Mouse (Mus musculus) kidney, embryonic 16.5 days (tissue): Measurements from ENCODE around the gene Tango6. TPM values are rescaled to one million over a fixed set of nuclear protein-coding genes. Genes with fewer than 3 reads are reported as not detected.
A peak's percentile ranks its signal among the peaks of the same experiment; 100 is the strongest.

ENCODE experiments used
- ATAC-seq: fragments of 200-750 bp; cut with Nextera tagmentation; 2 replicates; pipeline ENCODE4 v1.8.0; 2017; ENCODE audit warnings: moderate TSS enrichment; ENCODE audit not compliant: low FRiP score, low TSS enrichment
- H3K27ac ChIP-seq: fragments of 300-500 bp; sonication (generic); 2 replicates; pipeline ENCODE4 v1.5.1; 2014; ENCODE audit warnings: low read length
- H3K27me3 ChIP-seq: fragments of 300-500 bp; sonication (generic); 2 replicates; pipeline ENCODE4 v1.6.1; 2014; ENCODE audit warnings: low read length, control low read depth, mixed read lengths; ENCODE audit not compliant: insufficient read depth
- H3K36me3 ChIP-seq: fragments of 300-500 bp; sonication (generic); 2 replicates; pipeline ENCODE4 v1.6.1; 2014; ENCODE audit warnings: low read length, control low read depth, mixed read lengths; ENCODE audit not compliant: insufficient read depth
- H3K4me1 ChIP-seq: fragments of 300-500 bp; sonication (generic); 2 replicates; pipeline ENCODE4 v1.6.1; 2014; ENCODE audit warnings: low read length, control low read depth, mixed read lengths; ENCODE audit not compliant: insufficient read depth
- H3K4me2 ChIP-seq: fragments of 300-500 bp; sonication (generic); replicated peaks from 2 replicates; pipeline ENCODE4 v1.6.1; 2014; ENCODE audit warnings: low read depth, low read length
- H3K4me3 ChIP-seq: fragments of 300-500 bp; sonication (generic); 2 replicates; pipeline ENCODE4 v1.5.1; 2014; ENCODE audit warnings: mild to moderate bottlenecking, low read length
- H3K9ac ChIP-seq: fragments of 300-500 bp; sonication (generic); replicated peaks from 2 replicates; pipeline ENCODE4 v1.6.1; 2014; ENCODE audit warnings: low read length
- H3K9me3 ChIP-seq: fragments of 300-500 bp; sonication (generic); 2 replicates; pipeline ENCODE4 v1.6.1; 2016; ENCODE audit warnings: low read length, control low read depth
- WGBS: fragments of 180-500 bp; shearing (Covaris S2); extraction: QIAGEN DNeasy Blood & Tissue Kit; methylation state at CpG from one replicate; pipeline ENCODE4 v1.1.7; 2014; 5-methylcytosine and 5-hydroxymethylcytosine counted together
- polyA plus RNA-seq: library from polyadenylated mRNA; unstranded; fragments of >200 nt; fragmentation: Nextera tagmentation; extraction: Ambion mirVana; gene quantifications from 2 replicates; pipeline ENCODE4 v1.2.1, GENCODE M21; 2015

The Tango6 gene
- polyA plus RNA-seq, 1 experiment from 2014 or later: 13.3 TPM

DNA sequence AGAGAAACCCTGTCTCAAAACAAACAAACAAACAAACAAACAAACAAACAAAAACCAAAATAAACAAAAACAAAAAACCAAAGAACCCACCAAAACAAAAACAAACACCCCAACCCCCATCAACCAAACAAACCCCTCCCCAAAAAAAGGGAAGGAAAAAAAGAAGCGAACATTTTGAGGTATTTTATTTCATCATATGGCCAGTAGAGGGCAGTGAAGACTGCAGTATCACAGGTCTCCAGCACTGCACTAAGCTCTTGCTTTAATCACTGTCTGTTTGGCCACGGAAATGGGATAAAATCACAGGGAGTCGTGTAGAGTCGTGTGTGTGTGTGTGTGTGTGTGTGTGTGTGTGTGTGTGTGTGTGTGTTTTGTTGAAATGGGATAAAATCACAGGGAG lies 4.6 kb downstream of the Tango6 start:
- H3K4me3 ChIP-seq: no peak overlapping the region

GRCm38 (mm10) chr8:106697748-106698248 lies 14.9 kb downstream of the Tango6 start:
- no peak overlapping the region for H3K9ac ChIP-seq
- no peaks in the 10 kb centered on the region for H3K27me3 ChIP-seq
- no peak overlapping the region for H3K4me3 ChIP-seq
- no peaks in the 10 kb centered on the region for H3K4me1 ChIP-seq
- no peak overlapping the region for H3K27ac ChIP-seq
- H3K36me3 ChIP-seq: peaks cover 43% of the 10 kb centered on the region
- H3K9me3 ChIP-seq: no peaks in the 10 kb centered on the region
- ATAC-seq: no peak
- 80% methylated on average over 3 of the region's 3 CpGs for WGBS
- H3K4me2 ChIP-seq: no peak overlapping the region

More for the DNA sequence above, 4.6 kb downstream of the Tango6 start:
- Histone ChIP-seq H3K4me2 (no peak overlapping the region), H3K4me1 (peaks cover 13% of the 10 kb centered on the region; the same call in 1 of the 2 replicates), H3K9me3 (no peaks in the 10 kb centered on the region), H3K36me3 (peaks cover 7% of the 10 kb centered on the region), H3K27ac (no peak overlapping the region), H3K9ac (no peak overlapping the region), H3K27me3 (no peaks in the 10 kb centered on the region)
- 2% methylated on average over 4 of the region's 4 CpGs for WGBS
- no peak for ATAC-seq

- no peaks in the 10 kb centered on the region for H3K27me3 ChIP-seq
- H3K4me3 ChIP-seq: no peak overlapping the region
- H3K9me3 ChIP-seq: no peaks in the 10 kb centered on the region
- H3K27ac ChIP-seq: no peak overlapping the region
- H3K4me1 ChIP-seq: peaks cover 3% of the 10 kb centered on the region
- H3K9ac ChIP-seq: no peak overlapping the region
- 80% methylated on average over 5 of the region's 5 CpGs for WGBS
- no peak overlapping the region for H3K4me2 ChIP-seq
- no peak for ATAC-seq
- H3K36me3 ChIP-seq: peaks cover 40% of the 10 kb centered on the region
These were observed 16.7 kb downstream of the Tango6 start for GRCm38 (mm10) chr8:106699588-106699987.

DNA sequence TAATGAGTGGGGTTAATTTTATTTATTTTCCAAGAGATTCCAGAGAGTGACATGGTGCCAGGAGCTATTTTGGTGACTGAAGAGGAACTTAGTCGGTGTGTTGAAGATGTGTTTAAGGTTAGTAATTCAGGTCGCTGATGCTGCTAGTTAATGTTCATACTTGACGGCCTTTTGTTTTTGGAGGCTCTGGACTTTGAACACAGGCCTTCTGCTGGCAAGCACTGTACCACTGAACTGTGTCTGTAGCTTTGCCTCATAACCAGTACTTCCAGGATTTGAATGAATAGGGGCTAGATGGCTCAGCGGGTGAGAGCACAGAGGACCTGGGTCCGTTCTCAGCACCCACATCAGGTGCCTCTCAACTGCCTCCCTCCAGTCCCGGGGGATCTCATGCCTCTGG lies 17.3 kb downstream of the Tango6 start:
- 93% methylated on average over 6 of the region's 6 CpGs for WGBS
- ATAC-seq: no peak
- H3K9me3 ChIP-seq: no peaks in the 10 kb centered on the region
- no peak overlapping the region for H3K9ac ChIP-seq
- H3K4me2 ChIP-seq: no peak overlapping the region
- H3K36me3 ChIP-seq: peaks cover 38% of the 10 kb centered on the region
- peaks cover 6% of the 10 kb centered on the region for H3K4me1 ChIP-seq
- no peak overlapping the region for H3K27ac ChIP-seq
- no peaks in the 10 kb centered on the region for H3K27me3 ChIP-seq
- no peak overlapping the region for H3K4me3 ChIP-seq

DNA sequence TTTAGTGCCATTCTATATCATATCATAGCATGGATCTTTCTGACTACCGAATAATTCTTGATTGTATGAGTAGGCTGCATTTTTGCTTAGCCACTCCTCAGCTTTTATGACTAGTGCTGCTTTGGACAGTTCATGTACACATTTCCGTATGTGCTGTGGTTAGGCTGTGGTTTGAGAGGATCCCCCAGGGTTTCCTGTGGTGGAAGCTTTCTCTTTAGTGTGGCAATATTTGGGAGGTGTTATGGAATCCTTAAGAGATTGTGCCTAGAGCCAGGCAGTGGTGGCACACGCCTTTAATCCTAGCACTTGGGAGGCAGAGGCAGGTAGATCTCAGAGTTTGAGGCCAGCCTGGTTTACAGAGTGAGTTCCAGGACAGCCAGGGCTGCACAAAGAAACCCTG lies 18.5 kb downstream of the Tango6 start:
- Histone ChIP-seq H3K9ac (no peak overlapping the region), H3K9me3 (no peaks in the 10 kb centered on the region), H3K4me2 (no peak overlapping the region), H3K27me3 (no peaks in the 10 kb centered on the region), H3K4me1 (peaks cover 6% of the 10 kb centered on the region), H3K4me3 (no peak overlapping the region), H3K36me3 (peaks cover 30% of the 10 kb centered on the region), H3K27ac (no peak overlapping the region)
- 84% methylated on average over 3 of the region's 3 CpGs for WGBS
- ATAC-seq: no peak

DNA sequence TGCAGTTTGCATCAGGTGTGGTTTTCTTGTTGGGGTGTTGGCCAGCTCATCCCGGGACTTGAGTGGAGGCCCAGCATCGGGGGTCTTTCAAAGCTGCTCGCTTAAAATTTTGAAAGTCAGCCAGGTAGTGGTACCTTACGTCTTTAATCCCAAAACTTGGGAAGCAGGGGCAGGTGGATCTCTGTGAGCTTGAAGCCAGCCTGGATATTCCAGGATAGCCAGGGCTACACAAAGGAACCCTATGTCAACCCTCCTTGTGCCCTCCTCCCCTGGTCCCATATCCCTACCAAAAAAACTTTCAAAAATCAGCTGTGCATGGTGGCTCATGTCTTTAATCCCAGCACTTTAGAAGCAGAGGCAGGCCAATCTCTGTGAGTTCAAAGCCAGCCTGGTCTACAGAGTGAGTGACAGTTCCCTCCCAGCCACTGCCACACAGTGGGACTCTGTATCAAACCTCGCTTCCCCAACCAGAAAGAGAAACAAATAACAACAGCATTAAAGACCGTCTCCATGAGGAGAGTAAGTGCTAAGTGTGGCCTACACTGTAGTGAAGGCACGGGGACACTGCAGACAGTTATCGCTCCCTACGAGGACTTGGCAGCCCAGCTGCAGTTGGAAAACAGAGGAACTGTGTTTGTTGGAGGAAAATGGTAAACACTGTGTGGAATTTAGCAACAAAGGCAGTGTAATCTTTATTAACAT lies 21.5 kb downstream of the Tango6 start:
- Histone ChIP-seq H3K4me2 (0 out of 2 replicates have a peak overlapping the region, but pooled peaks have one; percentile 11), H3K27ac (peak overlapping the region; percentile 92), H3K27me3 (no peaks in the 10 kb centered on the region), H3K4me1 (peaks cover 6% of the 10 kb centered on the region), H3K36me3 (peaks cover 7% of the 10 kb centered on the region), H3K9ac (0 out of 2 replicates have a peak overlapping the region, but pooled peaks have one; percentile 25), H3K9me3 (no peaks in the 10 kb centered on the region), H3K4me3 (no peak overlapping the region)
- 0 out of 2 replicates have a peak, but pooled peaks have one; percentile 23 for ATAC-seq
- WGBS: 75% methylated on average over 9 of the region's 9 CpGs

GRCm38 (mm10) chr8:106704901-106705321 lies 22.0 kb downstream of the Tango6 start:
- Histone ChIP-seq H3K27me3 (no peaks in the 10 kb centered on the region), H3K4me1 (peaks cover 6% of the 10 kb centered on the region), H3K9me3 (no peaks in the 10 kb centered on the region), H3K4me2 (no peak overlapping the region), H3K27ac (peak overlapping the region; percentile 92), H3K36me3 (0 out of 2 replicates have a peak, but pooled peaks cover 1% of the 10 kb centered on the region), H3K4me3 (no peak overlapping the region), H3K9ac (0 out of 2 replicates have a peak overlapping the region, but pooled peaks have one; percentile 25)
- ATAC-seq: peak; percentile 90
- 48% methylated on average over 9 of the region's 9 CpGs for WGBS

- H3K4me1 ChIP-seq: peaks cover 6% of the 10 kb centered on the region
- H3K9me3 ChIP-seq: no peaks in the 10 kb centered on the region
- H3K27me3 ChIP-seq: no peaks in the 10 kb centered on the region
- no peak overlapping the region for H3K4me3 ChIP-seq
- 0 out of 2 replicates have a peak, but pooled peaks cover 2% of the 10 kb centered on the region for H3K36me3 ChIP-seq
- no peak overlapping the region for H3K4me2 ChIP-seq
- no peak for ATAC-seq
- 78% methylated on average over 6 of the region's 6 CpGs for WGBS
- peak overlapping the region; percentile 92 for H3K27ac ChIP-seq
- H3K9ac ChIP-seq: no peak overlapping the region
These were observed 23.3 kb downstream of the Tango6 start for GRCm38 (mm10) chr8:106706194-106706593.

DNA sequence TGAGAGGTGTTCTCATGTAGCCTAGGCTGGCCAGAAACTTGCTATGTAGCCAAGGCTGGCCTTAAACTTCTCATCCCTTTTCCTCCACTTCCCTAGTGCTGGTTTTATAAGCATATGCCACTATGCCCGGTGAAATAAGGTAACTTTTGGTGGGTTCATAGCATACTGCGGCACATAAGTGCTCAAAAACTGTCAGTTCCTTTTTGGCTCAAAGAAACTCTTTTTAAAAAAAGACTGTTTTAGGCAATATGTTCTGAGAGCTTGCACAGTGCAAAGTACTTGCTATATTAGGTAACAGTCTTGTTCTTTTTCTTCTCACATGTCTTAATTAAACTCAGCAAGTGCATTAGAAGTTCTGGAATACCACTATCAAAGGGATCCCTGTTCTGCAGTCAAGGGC lies 27.1 kb downstream of the Tango6 start:
- 0 out of 2 replicates have a peak, but pooled peaks cover 2% of the 10 kb centered on the region for H3K36me3 ChIP-seq
- no peak overlapping the region for H3K4me3 ChIP-seq
- no peak overlapping the region for H3K27ac ChIP-seq
- WGBS: 93% methylated on average over 2 of the region's 2 CpGs
- H3K9me3 ChIP-seq: no peaks in the 10 kb centered on the region
- H3K27me3 ChIP-seq: no peaks in the 10 kb centered on the region
- no peak overlapping the region for H3K9ac ChIP-seq
- H3K4me1 ChIP-seq: no peaks in the 10 kb centered on the region; the same call in 1 of the 2 replicates
- no peak for ATAC-seq
- H3K4me2 ChIP-seq: no peak overlapping the region

DNA sequence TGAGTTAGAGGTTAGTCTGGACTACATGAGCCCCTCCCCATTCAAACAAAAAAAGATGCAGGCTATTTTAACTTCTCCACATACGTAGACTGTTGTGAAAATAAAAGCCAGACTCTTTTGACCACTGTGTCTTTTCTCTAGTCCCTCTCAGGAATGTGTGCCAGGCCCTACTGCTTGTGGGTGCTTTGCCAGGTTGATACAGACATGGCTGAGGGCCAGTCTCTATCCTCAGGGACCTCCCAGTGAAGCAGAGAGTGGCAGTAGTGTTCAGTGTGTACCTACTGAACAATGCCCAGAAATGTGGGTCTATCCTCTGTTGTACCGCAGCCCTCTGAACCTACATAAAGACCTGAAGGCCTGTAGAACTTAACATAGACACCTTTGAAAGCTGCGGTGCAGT lies 29.6 kb downstream of the Tango6 start:
- H3K27me3 ChIP-seq: no peaks in the 10 kb centered on the region
- no peak overlapping the region for H3K9ac ChIP-seq
- 0 out of 2 replicates have a peak, but pooled peaks cover 2% of the 10 kb centered on the region for H3K36me3 ChIP-seq
- H3K4me1 ChIP-seq: no peaks in the 10 kb centered on the region
- H3K4me2 ChIP-seq: no peak overlapping the region
- no peak overlapping the region for H3K27ac ChIP-seq
- 91% methylated on average over 3 of the region's 3 CpGs for WGBS
- no peak for ATAC-seq
- no peaks in the 10 kb centered on the region for H3K9me3 ChIP-seq
- H3K4me3 ChIP-seq: no peak overlapping the region
